Mouse (Mus musculus) liver, adult (tissue): Measurements from ENCODE around the gene Rinl.
A peak's percentile ranks its signal among the peaks of the same experiment; 100 is the strongest.

Source experiments
- GATA4 ChIP-seq: IDR thresholded peaks from 2 replicates; pipeline ENCODE4 v1.6.1; 2014; ENCODE audit warnings: mild to moderate bottlenecking, low read length; ENCODE audit not compliant: insufficient replicate concordance

Gene Rinl

DNA sequence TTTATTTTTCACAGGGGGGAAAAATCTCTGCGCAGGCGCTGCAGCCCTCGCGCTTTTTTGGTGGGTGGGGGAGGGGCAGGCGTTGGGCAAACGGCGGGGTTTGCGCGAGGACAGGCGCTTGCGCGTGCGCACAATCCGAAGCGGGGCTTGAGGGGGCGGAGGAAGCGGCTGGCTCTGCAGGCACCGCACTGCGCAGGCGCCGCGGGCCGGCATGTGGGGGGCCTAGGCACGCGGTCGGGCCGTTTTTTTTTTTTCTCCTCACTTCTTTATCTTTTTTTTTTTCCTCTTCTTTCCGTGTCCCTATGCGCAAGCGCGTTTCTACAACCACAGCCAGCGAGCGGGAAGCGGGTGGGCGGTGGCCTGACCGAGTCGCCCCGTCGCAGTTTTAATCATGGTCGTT lies 22.5 kb downstream of the Rinl start:
- TF ChIP-seq GATA4 = peak; percentile 26; the same call in 1 of the 2 replicates

DNA sequence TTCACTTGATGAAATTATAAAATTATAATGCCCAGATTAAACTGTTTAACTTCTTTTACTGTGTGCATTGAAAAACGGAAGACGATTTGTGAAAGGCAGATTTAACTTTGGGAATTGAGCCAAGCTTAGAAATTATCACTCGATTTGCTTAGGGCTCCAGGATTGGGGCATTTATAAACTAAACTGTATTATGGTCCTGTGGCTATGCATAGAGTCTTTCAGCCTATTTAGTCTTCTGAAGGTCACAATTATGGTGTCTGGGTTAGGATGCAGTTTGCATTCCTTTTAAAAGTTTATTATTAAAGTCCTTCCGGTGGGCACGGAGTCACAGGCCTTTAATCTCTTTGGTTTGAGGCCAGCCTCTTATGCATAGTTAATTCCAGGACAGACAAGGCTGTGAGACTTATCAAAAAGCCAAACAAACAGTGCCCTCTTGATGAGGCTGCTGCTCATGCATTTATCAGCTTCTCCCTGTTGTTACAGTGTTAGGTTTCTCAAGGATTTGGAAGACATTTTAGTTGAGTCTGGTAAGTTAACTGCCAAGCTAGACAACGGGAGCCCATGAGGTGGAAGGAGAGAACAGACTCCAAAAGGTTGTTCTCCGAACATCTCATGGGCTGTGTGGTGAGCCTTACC lies 23.0 kb downstream of the Rinl start:
- no peak for TF ChIP-seq GATA4

DNA sequence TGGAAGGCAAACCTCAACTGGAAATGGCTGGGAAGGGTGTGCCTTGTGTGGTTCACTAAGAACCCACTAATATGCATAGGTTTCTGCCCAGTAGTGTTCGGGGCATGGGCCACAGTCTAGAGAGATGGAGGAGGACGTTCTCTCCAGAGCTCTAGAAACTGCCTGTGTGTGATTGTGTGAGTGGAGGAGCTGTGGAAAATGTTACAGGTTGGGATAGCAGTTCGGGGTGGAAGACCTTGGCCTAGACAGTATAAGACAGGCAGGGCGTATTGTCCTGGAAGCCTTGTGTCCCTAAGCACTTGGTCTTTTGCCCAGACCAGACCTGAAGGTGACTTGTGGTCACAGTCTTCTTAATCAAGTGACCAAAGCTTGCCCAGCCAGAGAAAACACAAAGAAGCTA lies 23.7 kb downstream of the Rinl start:
- no peak for TF ChIP-seq GATA4

DNA sequence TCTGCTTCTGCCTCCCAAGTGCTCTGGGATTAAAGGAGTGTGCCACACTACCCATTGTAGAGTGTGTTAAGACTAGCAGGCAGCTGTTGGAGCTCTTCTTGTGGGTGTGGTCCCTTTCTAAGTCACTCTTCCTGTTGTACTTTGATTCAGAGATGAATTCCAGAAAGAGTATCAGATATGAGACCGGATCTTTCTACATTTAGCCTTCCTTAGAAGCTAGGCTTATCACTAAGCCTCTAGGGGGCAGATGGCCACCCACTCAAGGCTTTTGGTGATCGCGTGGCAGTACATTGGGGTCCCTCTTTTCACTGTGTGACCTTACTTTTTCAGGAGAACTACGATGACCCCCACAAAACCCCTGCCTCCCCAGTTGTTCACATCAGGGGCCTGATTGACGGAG lies 24.2 kb downstream of the Rinl start:
- 0 out of 2 replicates have a peak, but pooled peaks have one; percentile 28 for TF ChIP-seq GATA4

DNA sequence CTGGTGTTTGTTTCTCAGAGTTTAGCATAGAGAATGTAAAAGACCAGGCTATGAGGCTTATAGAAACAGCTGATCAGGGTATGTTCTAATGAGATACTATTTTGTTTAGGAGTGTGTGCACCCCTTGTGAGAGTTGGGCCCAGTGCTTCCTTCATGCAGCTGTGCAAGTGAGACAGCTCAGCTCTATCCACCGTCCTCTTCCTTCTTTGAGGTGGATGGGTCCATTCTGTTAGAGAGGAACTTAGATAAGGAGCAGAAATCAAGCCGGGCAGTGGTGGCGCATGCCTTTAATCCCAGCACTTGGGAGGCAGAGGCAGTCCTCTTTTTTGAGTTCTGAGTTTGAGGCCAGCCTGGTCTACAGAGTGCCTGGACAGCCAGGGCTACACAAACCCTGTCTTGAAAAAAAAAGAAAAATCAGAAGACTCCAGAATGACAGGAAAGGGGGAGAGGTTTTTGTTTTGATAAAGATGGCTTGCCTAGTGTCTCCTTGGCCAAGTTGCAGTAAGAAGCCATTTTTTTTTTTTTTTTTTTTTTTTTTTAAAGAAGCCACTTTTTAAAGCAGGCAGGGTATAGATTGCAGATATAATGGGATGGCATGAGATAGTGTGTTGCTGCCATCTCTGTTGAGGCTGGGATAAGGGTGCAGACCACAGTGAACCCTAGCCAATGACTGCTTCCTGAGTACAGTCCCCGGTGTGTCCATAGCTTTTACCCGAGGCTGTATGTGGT lies 25.7 kb downstream of the Rinl start:
- TF ChIP-seq GATA4 = no peak

DNA sequence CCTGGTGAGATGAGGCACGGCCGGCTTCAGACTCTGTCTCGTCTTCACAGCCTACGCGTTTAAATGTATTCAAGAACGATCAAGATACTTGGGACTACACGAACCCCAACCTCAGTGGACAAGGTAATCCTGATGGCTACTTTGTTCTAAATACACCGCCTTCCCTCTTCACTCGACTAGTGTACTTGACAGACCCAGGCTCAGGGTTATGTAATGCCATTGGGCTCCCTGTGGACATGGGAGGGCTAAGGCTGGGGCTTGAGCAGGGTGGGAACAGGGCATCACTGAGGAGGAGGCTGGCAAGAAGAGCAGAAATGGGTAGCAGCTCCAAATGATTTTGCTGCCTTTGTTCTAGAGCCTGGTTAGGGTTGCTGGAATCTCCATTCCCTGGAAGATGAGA lies 26.5 kb downstream of the Rinl start:
- TF ChIP-seq GATA4 = no peak

DNA sequence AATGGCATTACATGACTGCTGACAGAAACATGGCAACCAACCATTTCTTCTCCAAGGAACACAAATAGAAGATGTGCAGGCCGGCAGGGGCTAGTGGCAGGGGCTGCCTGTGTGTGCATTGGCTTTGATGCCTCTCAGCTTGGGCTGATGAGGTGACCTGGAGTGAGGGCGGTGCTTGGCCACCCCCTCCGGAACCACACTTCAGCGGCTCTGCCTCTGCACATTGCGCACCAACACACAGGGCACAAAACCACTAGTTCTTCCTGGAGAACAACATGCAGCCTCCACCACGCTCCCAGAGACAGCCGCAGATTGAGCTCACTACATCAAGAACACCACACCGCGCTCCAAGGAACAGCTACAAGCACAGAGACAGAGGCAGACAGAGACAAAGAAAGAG lies 27.4 kb downstream of the Rinl start:
- no peak for TF ChIP-seq GATA4

DNA sequence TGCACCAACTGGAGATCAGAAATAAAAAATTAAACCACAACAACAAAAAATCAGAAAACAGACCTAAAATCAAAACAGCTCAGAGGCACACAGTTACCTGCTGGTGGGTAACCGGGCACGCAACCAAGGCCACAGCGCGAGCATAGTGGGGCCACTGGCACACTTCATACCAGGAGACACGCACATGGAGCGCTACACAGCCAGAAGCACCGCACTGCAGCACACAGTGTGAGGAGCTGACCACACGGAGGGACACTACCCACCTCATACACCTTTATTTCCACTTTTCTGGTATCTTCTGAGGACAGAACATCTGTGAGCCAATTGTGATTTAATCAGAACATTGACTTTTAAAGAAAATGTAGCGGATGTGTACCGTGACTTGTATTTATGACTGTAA lies 28.2 kb downstream of the Rinl start:
- TF ChIP-seq GATA4 = no peak

DNA sequence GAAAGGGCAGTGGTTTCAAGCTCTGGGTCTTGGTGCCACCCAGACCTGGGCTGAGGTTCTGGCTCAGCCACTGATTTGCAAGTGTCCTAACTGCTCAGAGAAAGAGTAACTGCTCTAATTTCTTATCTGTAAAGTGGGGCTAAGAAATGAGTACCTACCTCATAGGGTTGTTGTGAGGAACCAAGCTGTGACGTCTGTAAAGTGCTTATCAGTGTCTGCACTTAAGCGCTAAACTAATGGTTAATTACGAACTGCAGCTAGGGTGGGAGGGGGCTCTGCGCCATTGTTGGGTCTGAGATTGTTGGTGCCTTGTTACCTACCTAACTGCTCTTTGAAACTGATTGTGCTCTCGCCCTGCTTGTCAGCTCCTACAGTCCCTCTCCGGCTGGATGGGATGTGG lies 28.8 kb downstream of the Rinl start:
- TF ChIP-seq GATA4 = no peak

DNA sequence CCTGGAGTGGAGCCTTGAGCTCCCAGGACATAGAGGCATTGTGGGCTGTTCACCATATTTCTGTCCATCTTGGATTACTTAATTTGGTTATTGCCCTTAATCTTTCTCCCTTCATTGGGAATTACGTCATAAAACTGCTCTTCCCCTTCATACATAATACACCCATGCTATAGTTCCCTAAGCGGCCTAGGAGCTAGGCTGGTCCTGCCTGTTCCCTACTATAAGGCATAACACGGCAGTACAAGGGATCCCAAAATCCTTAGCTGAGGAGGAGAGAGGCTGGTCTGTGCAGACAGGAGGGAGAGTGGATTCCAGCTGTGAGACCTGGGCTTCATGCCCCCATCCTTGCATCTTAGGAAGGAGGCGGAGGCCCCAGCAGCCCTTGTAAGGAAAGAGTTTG lies 29.2 kb downstream of the Rinl start:
- no peak for TF ChIP-seq GATA4

DNA sequence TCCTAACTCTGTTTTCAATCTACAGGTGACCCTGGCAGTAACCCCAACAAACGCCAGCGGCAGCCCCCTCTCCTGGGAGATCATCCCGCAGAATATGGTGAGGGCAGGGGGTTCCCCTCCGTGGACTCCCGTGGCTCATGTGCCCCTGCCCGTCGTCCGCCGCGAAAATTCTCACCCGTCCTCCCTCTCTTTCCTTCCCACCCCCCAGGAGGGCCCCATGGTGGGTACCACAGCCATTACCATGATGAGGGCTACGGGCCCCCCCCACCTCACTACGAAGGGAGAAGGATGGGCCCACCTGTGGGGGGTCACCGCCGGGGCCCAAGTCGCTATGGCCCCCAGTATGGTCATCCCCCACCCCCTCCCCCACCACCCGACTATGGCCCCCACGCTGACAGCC lies 29.7 kb downstream of the Rinl start:
- no peak for TF ChIP-seq GATA4

DNA sequence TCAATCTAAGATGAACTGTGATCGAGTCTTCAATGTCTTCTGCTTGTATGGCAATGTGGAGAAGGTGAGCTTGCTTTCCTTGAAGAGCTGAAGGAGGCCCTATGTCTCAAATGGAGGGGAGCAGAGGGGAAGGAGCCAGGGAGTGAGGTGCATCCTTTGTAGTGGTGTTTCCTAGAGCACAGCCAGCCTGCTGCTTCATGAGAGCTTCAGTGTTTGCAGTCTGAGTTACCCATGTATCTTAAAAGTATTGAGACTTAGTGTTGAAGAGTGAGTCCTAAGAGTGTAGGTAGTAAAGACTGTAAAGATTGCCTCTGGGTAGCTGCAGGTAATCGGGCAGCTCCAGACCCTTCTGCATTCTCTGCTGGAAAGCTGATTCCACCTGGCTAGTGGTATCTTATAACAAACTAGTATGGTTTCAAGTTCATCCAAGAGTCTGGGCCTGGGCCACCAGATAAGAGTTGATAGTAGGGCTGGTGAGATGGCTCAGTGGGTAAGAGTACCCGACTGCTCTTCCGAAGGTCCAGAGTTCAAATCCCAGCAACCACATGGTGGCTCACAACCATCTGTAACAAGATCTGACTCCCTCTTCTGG lies 30.2 kb downstream of the Rinl start:
- TF ChIP-seq GATA4 = no peak

DNA sequence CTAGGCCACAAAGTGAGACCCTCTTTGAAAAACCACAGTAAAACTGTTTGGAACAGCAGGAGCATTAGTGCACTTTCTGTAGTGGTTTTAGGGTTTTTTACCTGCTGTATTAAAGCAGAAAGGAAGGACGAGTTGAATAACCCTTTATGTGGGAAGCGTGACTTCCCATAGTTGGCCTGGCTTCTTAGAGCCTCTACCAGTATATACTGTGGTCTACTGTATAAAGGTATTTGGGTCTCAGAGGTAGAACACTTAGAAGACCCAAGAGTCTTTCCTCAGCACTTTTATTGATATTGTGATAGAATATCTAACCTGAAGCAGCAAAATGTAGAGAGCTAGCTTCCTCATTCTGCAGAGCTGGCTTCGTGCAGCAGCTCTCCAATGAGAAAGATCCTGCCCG lies 30.8 kb downstream of the Rinl start:
- TF ChIP-seq GATA4 = no peak

DNA sequence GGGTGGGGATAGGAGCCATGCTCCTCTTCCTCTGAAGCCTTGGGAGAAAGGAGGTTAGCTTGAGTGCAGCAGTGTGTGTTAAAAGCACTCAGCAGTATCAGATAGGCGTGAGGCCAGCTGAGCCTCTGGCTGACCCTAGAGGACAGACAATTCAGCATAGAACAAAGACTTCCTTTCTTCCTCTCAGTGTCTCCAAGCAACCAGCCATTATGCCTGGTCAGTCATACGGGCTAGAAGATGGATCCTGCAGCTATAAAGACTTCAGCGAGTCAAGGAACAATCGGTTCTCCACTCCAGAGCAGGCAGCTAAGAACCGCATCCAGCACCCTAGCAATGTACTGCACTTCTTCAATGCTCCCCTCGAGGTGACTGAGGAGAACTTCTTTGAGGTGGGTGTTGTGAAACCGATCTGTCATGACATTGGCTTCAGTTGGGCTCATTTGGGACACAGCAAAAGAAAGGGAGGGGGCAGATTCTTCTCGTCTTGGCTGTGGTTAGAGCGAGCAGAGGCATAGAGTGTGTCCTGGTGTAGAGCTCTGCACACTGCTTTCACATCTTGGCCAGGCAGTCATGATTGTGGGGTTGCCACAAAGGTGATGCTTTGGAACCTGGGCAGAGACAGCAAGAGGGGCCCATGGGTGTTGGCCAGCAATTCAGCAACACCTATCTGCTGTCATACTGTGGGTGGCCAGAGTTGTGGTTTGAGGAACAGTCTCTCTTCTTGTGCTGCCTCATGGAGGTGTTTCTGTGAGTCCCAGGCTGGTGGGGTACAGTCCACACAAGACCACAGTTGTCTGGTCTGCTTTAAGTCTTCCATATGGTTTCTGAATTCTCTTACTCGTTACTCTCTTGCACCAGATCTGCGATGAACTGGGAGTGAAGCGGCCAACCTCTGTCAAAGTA lies 31.8 kb downstream of the Rinl start:
- peak; percentile 87 for TF ChIP-seq GATA4

DNA sequence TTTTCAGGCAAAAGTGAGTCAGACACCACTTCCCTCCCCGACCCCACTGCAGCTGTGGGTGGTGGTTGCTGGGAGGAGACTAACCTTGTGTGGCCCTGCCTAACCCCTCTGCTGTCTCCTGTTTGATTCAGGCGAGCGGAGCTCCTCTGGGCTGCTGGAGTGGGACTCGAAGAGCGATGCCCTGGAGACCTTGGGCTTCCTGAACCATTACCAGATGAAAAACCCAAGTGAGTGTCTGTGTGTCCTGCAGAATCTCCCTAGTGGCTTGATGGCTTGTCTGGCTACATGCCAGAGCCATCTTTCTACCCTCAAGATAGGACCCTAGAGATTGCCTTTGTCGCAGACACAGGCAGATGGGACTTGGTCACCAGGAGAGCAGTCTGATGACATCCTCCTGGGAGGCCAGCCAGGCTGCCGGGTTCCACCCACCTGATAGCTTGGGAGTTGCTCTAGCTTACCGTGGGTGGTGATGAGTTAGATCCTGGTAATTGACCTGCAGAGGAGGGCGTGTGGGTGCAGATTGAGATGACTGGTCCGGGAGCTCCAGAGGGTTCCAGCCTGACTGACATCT lies 32.6 kb downstream of the Rinl start:
- no peak for TF ChIP-seq GATA4
